Mouse (Mus musculus) lung, postnatal 25 days (tissue): ENCODE measurements around the gene Crk.

Experiments used
- DNase-seq: peaks from one replicate; pipeline ENCODE4 v3.0.0; 2022; ENCODE audit warnings: low spot score

The Crk gene

GRCm38 (mm10) chr11:75655621-75656545, 23.2 kb upstream of the Crk start:
- DNase-seq, result peak; percentile 89

- peak; percentile 62 for DNase-seq
Measured at GRCm38 (mm10) chr11:75656621-75657590, 22.2 kb upstream of the Crk start.

GRCm38 (mm10) chr11:75657841-75658240, 21.2 kb upstream of the Crk start:
- no peak for DNase-seq

GRCm38 (mm10) chr11:75658311-75658710, 20.7 kb upstream of the Crk start:
- no peak for DNase-seq

GRCm38 (mm10) chr11:75658996-75659750, 19.9 kb upstream of the Crk start:
- DNase-seq, result no peak

GRCm38 (mm10) chr11:75660081-75660590, 18.9 kb upstream of the Crk start:
- DNase-seq, result no peak

GRCm38 (mm10) chr11:75660941-75661800, 17.9 kb upstream of the Crk start:
- DNase-seq, result no peak

- DNase-seq, result no peak
Measured at GRCm38 (mm10) chr11:75662131-75662530, 16.9 kb upstream of the Crk start.

- no peak for DNase-seq
Measured at GRCm38 (mm10) chr11:75666296-75666695, 12.8 kb upstream of the Crk start.

- no peak for DNase-seq
Measured at GRCm38 (mm10) chr11:75668621-75669020, 10.4 kb upstream of the Crk start.

GRCm38 (mm10) chr11:75669176-75669852, 9.7 kb upstream of the Crk start:
- DNase-seq, result no peak

- DNase-seq, result no peak
Measured at GRCm38 (mm10) chr11:75669853-75670200, 9.2 kb upstream of the Crk start.

GRCm38 (mm10) chr11:75671426-75672180, 7.5 kb upstream of the Crk start:
- no peak for DNase-seq

- DNase-seq, result no peak
Measured at GRCm38 (mm10) chr11:75673411-75673810, 5.6 kb upstream of the Crk start.

GRCm38 (mm10) chr11:75674875-75675274, 4.2 kb upstream of the Crk start:
- no peak for DNase-seq

- no peak for DNase-seq
Measured at GRCm38 (mm10) chr11:75677881-75678746, 945 bp upstream of the Crk start.

GRCm38 (mm10) chr11:75679439-75680171, 546 bp downstream of the Crk start:
- DNase-seq, result peak; percentile 65

- no peak for DNase-seq
Measured at GRCm38 (mm10) chr11:75684462-75684861, 5.4 kb downstream of the Crk start.
